Mouse (Mus musculus): ENCODE data around the gene Med16. TPM values are rescaled to one million over a fixed set of nuclear protein-coding genes. Genes with fewer than 3 reads are reported as not detected.

The Med16 gene
- polyA plus RNA-seq, 1 experiment from 2014 or later, result 48.4 TPM

- peaks cover 35% of the 10 kb centered on the region for H3K27me3 ChIP-seq
- H3K27ac ChIP-seq (replicated peaks), result peak overlapping the region; percentile 97; the same call in 1 of the 2 replicates
- H3K36me3 ChIP-seq, result no peaks in the 10 kb centered on the region
- H3K9me3 ChIP-seq (replicated peaks), result no peaks in the 10 kb centered on the region
- no peak overlapping the region for H3K9ac ChIP-seq
- 11% methylated on average over 29 of the region's 29 CpGs for WGBS
- ATAC-seq (ENCODE audit: insufficient number of reproducible peaks, low FRiP score, low TSS enrichment, low read depth), result no peak
- H3K4me3 ChIP-seq (replicated peaks), result peak overlapping the region; percentile 99; the same call in 1 of the 2 replicates
- peaks cover 47% of the 10 kb centered on the region for H3K4me1 ChIP-seq
- peak overlapping the region; percentile 92 for H3K4me2 ChIP-seq (replicated peaks)
Measured at GRCm38 (mm10) chr10:79924998-79925784, 16.5 kb upstream of the Med16 start.

DNA sequence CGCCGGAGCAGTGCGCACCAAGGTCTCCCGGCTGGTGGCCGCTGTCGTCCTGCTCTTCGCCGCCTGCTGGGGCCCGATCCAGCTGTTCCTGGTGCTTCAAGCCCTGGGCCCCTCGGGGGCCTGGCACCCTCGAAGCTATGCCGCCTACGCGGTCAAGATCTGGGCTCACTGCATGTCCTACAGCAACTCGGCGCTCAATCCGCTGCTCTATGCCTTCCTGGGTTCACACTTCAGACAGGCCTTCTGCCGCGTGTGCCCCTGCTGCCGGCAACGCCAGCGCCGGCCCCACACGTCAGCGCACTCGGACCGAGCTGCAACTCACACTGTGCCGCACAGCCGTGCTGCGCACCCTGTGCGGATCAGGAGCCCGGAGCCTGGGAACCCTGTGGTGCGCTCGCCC lies 12.8 kb upstream of the Med16 start:
- Histone ChIP-seq H3K4me2 (replicated peaks) (peak overlapping the region; percentile 46), H3K9ac (no peak overlapping the region), H3K27ac (replicated peaks) (no peak overlapping the region), H3K36me3 (no peaks in the 10 kb centered on the region), H3K9me3 (replicated peaks) (no peaks in the 10 kb centered on the region), H3K4me3 (replicated peaks) (peak overlapping the region; percentile 25), H3K4me1 (peaks cover 58% of the 10 kb centered on the region), H3K27me3 (peaks cover 63% of the 10 kb centered on the region)
- ATAC-seq (ENCODE audit: insufficient number of reproducible peaks, low FRiP score, low TSS enrichment, low read depth), result no peak
- WGBS, result 1% methylated on average over 34 of the region's 34 CpGs

GRCm38 (mm10) chr10:79920958-79921535 lies 12.3 kb upstream of the Med16 start, which contains the start of gene R3hdm4:
Gene R3hdm4 (minus strand): TSS chr10:79921208.
- H3K9me3 ChIP-seq (replicated peaks), result no peaks in the 10 kb centered on the region
- peak within 1 kb of the TSS; percentile 25 for H3K4me3 ChIP-seq (replicated peaks)
- peak within 1 kb of the TSS; percentile 46 for H3K4me2 ChIP-seq (replicated peaks)
- H3K27me3 ChIP-seq, result peaks cover 63% of the 10 kb centered on the region
- H3K27ac ChIP-seq (replicated peaks), result no peak within 1 kb of the TSS
- 5% methylated on average over 41 of the region's 41 CpGs for WGBS
- H3K36me3 ChIP-seq, result no peaks in the 10 kb centered on the region
- H3K4me1 ChIP-seq, result peaks cover 54% of the 10 kb centered on the region
- ATAC-seq (ENCODE audit: insufficient number of reproducible peaks, low FRiP score, low TSS enrichment, low read depth), result no peak
- no peak within 1 kb of the TSS for H3K9ac ChIP-seq

- Histone ChIP-seq H3K27me3 (peaks cover 63% of the 10 kb centered on the region), H3K36me3 (no peaks in the 10 kb centered on the region), H3K4me1 (peaks cover 55% of the 10 kb centered on the region), H3K4me2 (replicated peaks) (peak overlapping the region; percentile 46; the same call in 1 of the 2 replicates), H3K27ac (replicated peaks) (no peak overlapping the region), H3K4me3 (replicated peaks) (peak overlapping the region; percentile 25; the same call in 1 of the 2 replicates), H3K9me3 (replicated peaks) (no peaks in the 10 kb centered on the region), H3K9ac (no peak overlapping the region)
- no peak for ATAC-seq (ENCODE audit: insufficient number of reproducible peaks, low FRiP score, low TSS enrichment, low read depth)
- 17% methylated on average over 26 of the region's 26 CpGs for WGBS
Measured at GRCm38 (mm10) chr10:79920056-79920890, 11.6 kb upstream of the Med16 start.

DNA sequence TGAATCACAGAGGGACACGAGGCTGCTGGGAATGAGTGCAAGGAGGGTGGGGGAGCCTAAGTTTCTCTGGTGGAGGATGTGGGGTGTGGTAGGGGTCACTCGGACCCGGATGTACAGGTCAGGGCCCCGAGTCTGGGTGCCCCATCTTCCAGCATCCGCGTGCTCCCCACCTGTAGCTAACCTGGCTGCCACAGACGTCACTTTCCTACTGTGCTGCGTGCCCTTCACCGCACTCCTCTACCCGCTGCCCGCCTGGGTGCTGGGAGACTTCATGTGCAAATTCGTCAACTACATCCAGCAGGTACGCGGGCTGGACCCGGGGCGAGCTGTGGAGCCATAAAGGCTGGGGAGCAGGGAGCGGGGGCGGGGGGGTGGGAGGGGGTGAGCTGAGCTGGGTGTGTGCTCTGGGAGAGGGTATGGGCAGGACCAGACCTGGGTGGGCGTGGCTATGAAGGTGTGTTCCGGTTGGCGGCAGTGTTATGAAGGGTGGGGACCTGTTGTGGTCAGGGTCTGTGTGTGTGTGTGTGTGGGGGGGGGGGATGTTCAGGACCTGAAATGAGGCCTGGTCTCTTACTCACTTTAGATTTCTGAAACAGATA lies 10.6 kb upstream of the Med16 start:
- Histone ChIP-seq H3K4me2 (replicated peaks) (peak overlapping the region; percentile 33), H3K9ac (no peak overlapping the region), H3K36me3 (no peaks in the 10 kb centered on the region), H3K4me1 (peaks cover 65% of the 10 kb centered on the region), H3K4me3 (replicated peaks) (peak overlapping the region; percentile 18), H3K9me3 (replicated peaks) (no peaks in the 10 kb centered on the region), H3K27me3 (peaks cover 63% of the 10 kb centered on the region), H3K27ac (replicated peaks) (no peak overlapping the region)
- 2% methylated on average over 21 of the region's 21 CpGs for WGBS
- ATAC-seq (ENCODE audit: insufficient number of reproducible peaks, low FRiP score, low TSS enrichment, low read depth), result no peak

DNA sequence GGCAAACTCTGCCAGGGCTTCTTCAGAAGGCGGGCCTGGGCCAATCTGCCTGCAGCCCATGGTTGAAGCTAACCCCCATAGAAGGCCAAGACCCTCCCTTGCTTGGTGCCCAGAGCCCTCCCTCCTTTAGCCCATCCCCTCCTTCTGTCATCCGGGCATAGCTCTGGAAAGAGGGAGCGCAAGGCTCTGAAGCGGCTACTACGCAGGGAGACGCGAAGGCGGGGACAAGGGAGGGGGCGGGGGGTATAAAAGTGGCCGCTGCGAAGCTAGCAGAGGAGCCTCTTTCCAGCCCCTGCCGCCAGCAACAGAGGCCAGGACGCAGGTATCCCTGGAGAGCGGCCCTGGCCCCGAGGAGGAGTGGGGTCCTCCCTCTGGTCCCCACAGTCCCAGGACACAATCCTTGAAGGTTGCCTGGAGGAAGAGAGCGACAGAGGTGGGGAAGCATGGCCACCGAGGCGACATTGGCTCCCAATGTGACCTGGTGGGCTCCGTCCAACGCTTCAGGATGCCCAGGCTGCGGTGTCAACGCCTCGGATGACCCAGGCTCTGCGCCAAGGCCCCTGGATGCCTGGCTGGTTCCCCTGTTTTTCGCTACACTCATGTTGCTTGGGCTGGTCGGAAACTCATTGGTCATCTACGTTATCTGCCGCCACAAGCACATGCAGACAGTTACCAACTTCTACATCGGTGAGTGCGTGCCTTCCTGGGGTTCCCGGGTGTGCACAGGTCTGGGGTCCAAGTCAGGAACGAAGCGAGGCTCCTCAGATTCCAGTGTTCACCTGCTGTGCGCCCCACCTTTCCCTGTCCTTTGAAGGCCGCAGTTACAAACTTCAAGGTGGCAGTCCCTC lies 9.7 kb upstream of the Med16 start:
- H3K4me3 ChIP-seq (replicated peaks), result peak overlapping the region; percentile 18
- no peak for ATAC-seq (ENCODE audit: insufficient number of reproducible peaks, low FRiP score, low TSS enrichment, low read depth)
- H3K4me1 ChIP-seq, result peaks cover 66% of the 10 kb centered on the region
- H3K27me3 ChIP-seq, result peaks cover 61% of the 10 kb centered on the region
- no peaks in the 10 kb centered on the region for H3K9me3 ChIP-seq (replicated peaks)
- WGBS, result 7% methylated on average over 34 of the region's 35 CpGs
- no peak overlapping the region for H3K27ac ChIP-seq (replicated peaks)
- no peak overlapping the region; the same call in 1 of the 2 replicates for H3K9ac ChIP-seq
- peak overlapping the region; percentile 16 for H3K4me2 ChIP-seq (replicated peaks)
- H3K36me3 ChIP-seq, result no peaks in the 10 kb centered on the region

DNA sequence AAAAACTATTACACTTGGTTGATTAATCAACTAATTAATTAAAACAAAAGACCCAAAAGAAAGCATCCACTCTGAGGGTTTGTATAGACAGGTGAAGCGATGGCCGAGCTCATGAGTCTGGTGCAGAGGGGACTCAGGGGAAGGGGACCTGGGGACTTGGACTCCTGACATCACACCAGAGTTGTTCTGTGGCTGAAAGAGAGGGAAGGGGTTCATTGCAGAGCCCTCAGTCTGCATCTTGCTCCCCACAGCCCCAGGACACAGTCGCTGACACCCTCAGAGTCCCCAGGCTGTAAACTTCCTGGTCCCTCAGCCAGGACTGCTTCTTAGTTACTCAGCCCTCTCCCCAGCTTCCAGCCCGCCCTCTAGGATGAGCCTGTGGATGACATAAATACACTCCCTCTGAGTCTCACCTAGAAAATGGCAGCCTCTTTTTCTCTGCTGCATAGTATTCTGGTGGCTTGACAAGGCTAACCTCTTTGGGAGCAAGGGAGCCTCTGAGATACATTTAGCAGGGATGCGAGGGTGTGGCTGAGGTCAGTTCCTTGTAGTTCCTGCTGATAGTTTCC lies 8.9 kb upstream of the Med16 start:
- no peaks in the 10 kb centered on the region for H3K9me3 ChIP-seq (replicated peaks)
- WGBS, result 61% methylated on average over 5 of the region's 5 CpGs
- H3K27ac ChIP-seq (replicated peaks), result no peak overlapping the region
- ATAC-seq (ENCODE audit: insufficient number of reproducible peaks, low FRiP score, low TSS enrichment, low read depth), result no peak
- peaks cover 52% of the 10 kb centered on the region for H3K27me3 ChIP-seq
- peak overlapping the region; percentile 91 for H3K4me2 ChIP-seq (replicated peaks)
- H3K9ac ChIP-seq, result 0 out of 2 replicates have a peak overlapping the region, but pooled peaks have one; percentile 99
- H3K4me3 ChIP-seq (replicated peaks), result peak overlapping the region; percentile 87
- peaks cover 71% of the 10 kb centered on the region for H3K4me1 ChIP-seq
- H3K36me3 ChIP-seq, result no peaks in the 10 kb centered on the region

- Histone ChIP-seq H3K36me3 (peaks cover 4% of the 10 kb centered on the region), H3K9ac (peak within 1 kb of the TSS; percentile 99), H3K4me2 (replicated peaks) (peak within 1 kb of the TSS; percentile 91), H3K9me3 (replicated peaks) (no peaks in the 10 kb centered on the region), H3K27ac (replicated peaks) (peak within 1 kb of the TSS; percentile 82), H3K4me1 (peaks cover 76% of the 10 kb centered on the region), H3K4me3 (replicated peaks) (peak within 1 kb of the TSS; percentile 87), H3K27me3 (peaks cover 46% of the 10 kb centered on the region)
- WGBS, result 2% methylated on average over 42 of the region's 42 CpGs
- peak; percentile 84 for ATAC-seq (ENCODE audit: insufficient number of reproducible peaks, low FRiP score, low TSS enrichment, low read depth)
Measured at GRCm38 (mm10) chr10:79916808-79917531, 8.2 kb upstream of the Med16 start, which contains the start of gene Kiss1r. Gene Kiss1r (plus strand): TSS chr10:79916971.

- WGBS, result 11% methylated on average over 8 of the region's 8 CpGs
- Histone ChIP-seq H3K9me3 (replicated peaks) (no peaks in the 10 kb centered on the region), H3K36me3 (peaks cover 12% of the 10 kb centered on the region), H3K27me3 (peaks cover 37% of the 10 kb centered on the region), H3K27ac (replicated peaks) (peak overlapping the region; percentile 82; the same call in 1 of the 2 replicates), H3K9ac (peak overlapping the region; percentile 99), H3K4me3 (replicated peaks) (peak overlapping the region; percentile 87), H3K4me2 (replicated peaks) (peak overlapping the region; percentile 91), H3K4me1 (peaks cover 68% of the 10 kb centered on the region)
- no peak for ATAC-seq (ENCODE audit: insufficient number of reproducible peaks, low FRiP score, low TSS enrichment, low read depth)
Measured at GRCm38 (mm10) chr10:79916081-79916480, 7.4 kb upstream of the Med16 start.

All from embryonic facial prominence, embryonic 15.5 days (tissue).